Mouse (Mus musculus) heart, postnatal 14 days (tissue): ENCODE data around the gene Mmd2. TPM values are rescaled to one million over a fixed set of nuclear protein-coding genes. Genes with fewer than 3 reads are reported as not detected.

Experiments used
- DNase-seq, 2 experiments: peaks; one replicate each; pipeline ENCODE4 v3.0.0; 2021 to 2022
- intact Hi-C: fragments of 180-260 bp; cut with DNase I; formaldehyde crosslinking; loops from one replicate; pipeline ENCODE4 v1.15.1; 2025
- total RNA-seq, 2 experiments: library from RNA; stranded (reverse); gene quantifications; 2 replicates each; pipeline ENCODE4 v1.2.3; 2021

Mmd2 gene
- total RNA-seq, 2 experiments from 2014 or later = 0.41 TPM; not detected in 1

GRCm38 (mm10) chr5:142550706-142551652 is 57.6 kb downstream of the Mmd2 start, which contains the start of gene Radil:
Radil (minus strand) TSS chr5:142551098.
- intact Hi-C loops = loop anchor here (1.0 kb wide), 1 partner anchor 48 kb away; no protein-coding TSS in a partner anchor
- peak; percentile 93 to 97 for DNase-seq

GRCm38 (mm10) chr5:142549961-142550705 is 58.5 kb downstream of the Mmd2 start:
- peak; percentile 45 to 51 for DNase-seq
- intact Hi-C loops = no loop called here

GRCm38 (mm10) chr5:142549441-142549840 is 59.2 kb downstream of the Mmd2 start:
- DNase-seq = no peak
- intact Hi-C loops = no loop called here

GRCm38 (mm10) chr5:142547066-142547465 is 61.5 kb downstream of the Mmd2 start:
- no peak for DNase-seq
- intact Hi-C loops = no loop called here

GRCm38 (mm10) chr5:142546344-142546743 is 62.3 kb downstream of the Mmd2 start:
- DNase-seq = no peak
- intact Hi-C loops = no loop called here

- no peak for DNase-seq
- intact Hi-C loops = no loop called here
These were observed 63.4 kb downstream of the Mmd2 start for GRCm38 (mm10) chr5:142545014-142545795.

GRCm38 (mm10) chr5:142537286-142537685 is 71.3 kb downstream of the Mmd2 start:
- intact Hi-C loops = no loop called here
- no peak for DNase-seq

GRCm38 (mm10) chr5:142535388-142535787 is 73.2 kb downstream of the Mmd2 start:
- DNase-seq = no peak
- intact Hi-C loops = no loop called here

- intact Hi-C loops = no loop called here
- DNase-seq = no peak
These were observed 78.7 kb downstream of the Mmd2 start, which contains the start of gene Papolb for GRCm38 (mm10) chr5:142529915-142530314. Papolb (minus strand) TSS chr5:142530076.

- intact Hi-C loops = no loop called here
- DNase-seq = no peak
These were observed 83.7 kb downstream of the Mmd2 start for GRCm38 (mm10) chr5:142524711-142525464.

GRCm38 (mm10) chr5:142521195-142521866 is 87.3 kb downstream of the Mmd2 start:
- DNase-seq = no peak
- intact Hi-C loops = no loop called here

GRCm38 (mm10) chr5:142520360-142520759 is 88.2 kb downstream of the Mmd2 start:
- no peak for DNase-seq
- intact Hi-C loops = no loop called here

GRCm38 (mm10) chr5:142518973-142519372 is 89.6 kb downstream of the Mmd2 start:
- no peak for DNase-seq
- intact Hi-C loops = no loop called here

Other genes with a start within 250 kb of the Mmd2 start
- 10 to 100 TPM; 16.7 to 17.5 TPM for gene Foxk1, start 207.3 kb downstream of the Mmd2 start, total RNA-seq
- gene Ap5z1, start 144.9 kb downstream of the Mmd2 start, total RNA-seq = 1 to 10 TPM; 5.9 to 8.7 TPM
- under 1 TPM; 0.17 to 0.22 TPM for gene Papolb, start 78.7 kb downstream of the Mmd2 start, total RNA-seq
- gene Radil, start 57.7 kb downstream of the Mmd2 start, total RNA-seq = 1 to 10 TPM; 2.8 to 3.7 TPM
- 10 to 100 TPM; 36.1 TPM for gene Wipi2, start 18.9 kb upstream of the Mmd2 start, total RNA-seq
- gene Slc29a4, start 83.7 kb upstream of the Mmd2 start, total RNA-seq = under 1 TPM; 0.63 to 0.69 TPM
- gene Tnrc18, start 208.9 kb upstream of the Mmd2 start, total RNA-seq = 10 to 100 TPM; 75.6 to 83.8 TPM